13 mouse cellular contexts compared by ENCODE assay signal in genomic region chr5:140985311-140986050, GRCm38 (mm10).
"Had no signal": no experiment of that assay in that cellular context is flagged by ENCODE, and none has a peak within 500 bp of the region (broad histone marks: within the 10 kb centered on the region; RNA-seq: fewer than 3 reads in every experiment).

No protein-coding gene starts in this region.

- H3K4me1 ChIP-seq: liver, embryonic 12.5 days; midbrain, embryonic 15.5 days; neural tube, embryonic 13.5 days had no signal

- DNase-seq: kidney, postnatal 4 days; lung, embryonic 14.5 days; lung, postnatal 10 days; lung, postnatal 4 days; right cerebral cortex, postnatal 14 days; thymus, postnatal 36 days had no signal

- H3K27ac ChIP-seq: kidney, postnatal 0 days; left cerebral cortex, adult 2 months; limb, embryonic 15.5 days; liver, embryonic 12.5 days; midbrain, embryonic 10.5 days; midbrain, embryonic 15.5 days; neural tube, embryonic 13.5 days had no signal

- H3K4me3 ChIP-seq: left cerebral cortex, adult 2 months; limb, embryonic 15.5 days; liver, embryonic 12.5 days; midbrain, embryonic 10.5 days; midbrain, embryonic 15.5 days; neural tube, embryonic 13.5 days had no signal

- H3K9ac ChIP-seq: limb, embryonic 15.5 days; liver, embryonic 12.5 days; lung, embryonic 14.5 days; midbrain, embryonic 15.5 days; neural tube, embryonic 13.5 days had no signal

- H3K4me2 ChIP-seq: limb, embryonic 15.5 days; liver, embryonic 12.5 days; lung, embryonic 14.5 days; midbrain, embryonic 15.5 days; neural tube, embryonic 13.5 days had no signal

- H3K9me3 ChIP-seq: limb, embryonic 15.5 days; liver, embryonic 12.5 days; midbrain, embryonic 10.5 days; midbrain, embryonic 15.5 days; neural tube, embryonic 13.5 days had no signal

- H3K27me3 ChIP-seq: limb, embryonic 15.5 days; liver, embryonic 12.5 days; midbrain, embryonic 15.5 days; neural tube, embryonic 13.5 days had no signal

- ATAC-seq: liver, embryonic 12.5 days; midbrain, embryonic 15.5 days had no signal

- H3K36me3 ChIP-seq: limb, embryonic 15.5 days; liver, embryonic 12.5 days; midbrain, embryonic 10.5 days; midbrain, embryonic 15.5 days; neural tube, embryonic 13.5 days had no signal
